Mouse (Mus musculus): Measurements from ENCODE around the gene Polr2b. TPM values are rescaled to one million over a fixed set of nuclear protein-coding genes. Genes with fewer than 3 reads are reported as not detected.

Gene Polr2b
- total and polyA plus RNA-seq, 3 experiments: 58.3 to 178 (median 91.4) TPM

DNA sequence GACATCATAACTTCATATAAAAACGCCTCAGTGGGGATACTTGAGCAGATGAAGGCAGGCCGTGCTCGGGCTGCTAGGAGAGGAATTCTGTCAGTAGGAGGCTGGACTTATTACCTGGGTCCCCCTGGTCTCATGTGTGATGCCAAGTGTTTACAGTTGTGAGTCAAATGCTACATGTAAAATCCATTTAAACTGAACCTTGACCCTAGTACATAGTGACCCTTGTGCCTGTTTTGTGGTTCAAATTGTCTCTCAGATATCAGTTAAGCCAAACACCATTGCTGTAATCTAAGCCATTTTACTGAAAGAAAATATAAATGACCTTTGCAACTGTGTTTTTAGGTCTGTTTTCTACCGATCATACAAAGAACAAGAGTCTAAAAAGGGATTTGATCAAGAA lies 30.1 kb downstream of the Polr2b start:
- Histone ChIP-seq H3K79me2 (ENCODE audit: control insufficient read depth, insufficient read depth, low read length, poor library complexity) (no peaks in the 10 kb centered on the region), H3K9me3 (replicated peaks; ENCODE audit: insufficient read depth, low read length) (no peaks in the 10 kb centered on the region), H3K36me3 (ENCODE audit: control insufficient read depth in 1 of 2, insufficient read depth in 2 of 2, low read length in 2 of 2) (peaks cover 0 to 63% of the 10 kb centered on the region in 2 experiments; a peak in 2 of 4 replicates), H3K27me3 (ENCODE audit: control insufficient read depth in 1 of 2, insufficient read depth in 2 of 2, low read length in 2 of 2) (no peaks in the 10 kb centered on the region), H3K9ac (ENCODE audit: control insufficient read depth, low read depth, low read length, poor library complexity, severe bottlenecking) (no peak overlapping the region), H3K4me3 (ENCODE audit: control insufficient read depth in 1 of 2, insufficient read depth in 1 of 2, low read depth in 2 of 2, low read length in 2 of 2) (no peak overlapping the region), H3K4me1 (ENCODE audit: control insufficient read depth in 1 of 2, insufficient read depth in 2 of 2, low read length in 2 of 2) (no peaks in the 10 kb centered on the region), H3K27ac (ENCODE audit: control insufficient read depth, low read depth, low read length) (no peak overlapping the region)
- no peak for DNase-seq (ENCODE audit: low read depth, low spot score)
- no peak for TF ChIP-seq TAL1 (IDR thresholded peaks at IDR 0.05; ENCODE audit: low read length)
- TF ChIP-seq TCF12 (IDR thresholded peaks at IDR 0.05; ENCODE audit: low read depth, low read length): no peak
- TF ChIP-seq SMC3 (IDR thresholded peaks at IDR 0.05; ENCODE audit: low read depth, low read length): no peak
- TF ChIP-seq HCFC1 (IDR thresholded peaks at IDR 0.05; ENCODE audit: low read depth, low read length): no peak
- TF ChIP-seq ZNF384 (IDR thresholded peaks at IDR 0.05; ENCODE audit: low read depth, low read length): no peak
- TF ChIP-seq MYC (IDR thresholded peaks at IDR 0.05; ENCODE audit: low read depth, low read length): no peak
- no peak for TF ChIP-seq CHD2 (IDR thresholded peaks at IDR 0.05; ENCODE audit: low read length)
- no peak for TF ChIP-seq MAFK (IDR thresholded peaks at IDR 0.05; ENCODE audit: borderline replicate concordance, low read depth, low read length)
- TF ChIP-seq NRF1 (IDR thresholded peaks at IDR 0.05; ENCODE audit: insufficient read depth, low read depth, low read length, poor library complexity, severe bottlenecking): no peak
- TF ChIP-seq KAT2A (conservative IDR thresholded peaks at IDR 0.05; ENCODE audit: low read depth, low read length): no peak
- TF ChIP-seq MXI1 (IDR thresholded peaks at IDR 0.05; ENCODE audit: low read depth, low read length): no peak
- no peak for TF ChIP-seq USF2 (IDR thresholded peaks at IDR 0.05; ENCODE audit: borderline replicate concordance in 1 of 2, insufficient read depth in 1 of 2, low read depth in 1 of 2, low read length in 2 of 2)
- no peak for TF ChIP-seq RCOR1 (IDR thresholded peaks at IDR 0.05; ENCODE audit: low read depth, low read length)

DNA sequence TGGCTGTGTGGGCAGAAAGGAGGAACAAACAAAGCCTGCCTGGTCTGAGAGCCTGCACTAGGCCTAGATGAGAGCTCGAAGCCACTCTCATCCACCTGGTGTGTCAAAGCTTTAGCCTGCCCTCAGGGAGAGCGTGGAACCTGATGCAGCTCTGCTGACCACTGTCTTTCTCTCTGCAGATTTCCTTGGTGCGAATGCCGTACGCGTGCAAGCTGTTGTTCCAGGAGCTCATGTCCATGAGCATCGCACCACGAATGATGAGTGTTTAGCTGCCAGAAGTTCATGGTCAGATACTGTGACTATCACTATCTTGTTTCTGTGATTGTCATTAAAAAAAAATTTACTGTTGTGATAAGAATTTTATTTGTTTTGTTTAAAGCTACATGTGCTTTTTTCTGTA lies 39.0 kb downstream of the Polr2b start:
- Histone ChIP-seq H3K27me3 (ENCODE audit: control insufficient read depth in 1 of 2, insufficient read depth in 2 of 2, low read length in 2 of 2) (no peaks in the 10 kb centered on the region), H3K79me2 (ENCODE audit: control insufficient read depth, insufficient read depth, low read length, poor library complexity) (no peaks in the 10 kb centered on the region), H3K36me3 (ENCODE audit: control insufficient read depth in 1 of 2, insufficient read depth in 2 of 2, low read length in 2 of 2) (peaks cover 0 to 19% of the 10 kb centered on the region in 2 experiments; a peak in 2 of 4 replicates), H3K4me1 (ENCODE audit: control insufficient read depth in 1 of 2, insufficient read depth in 2 of 2, low read length in 2 of 2) (no peaks in the 10 kb centered on the region), H3K9me3 (replicated peaks; ENCODE audit: insufficient read depth, low read length) (no peaks in the 10 kb centered on the region), H3K9ac (ENCODE audit: control insufficient read depth, low read depth, low read length, poor library complexity, severe bottlenecking) (no peak overlapping the region), H3K27ac (ENCODE audit: control insufficient read depth, low read depth, low read length) (no peak overlapping the region), H3K4me3 (ENCODE audit: control insufficient read depth in 1 of 2, insufficient read depth in 1 of 2, low read depth in 2 of 2, low read length in 2 of 2) (no peak overlapping the region)
- TF ChIP-seq TCF12 (IDR thresholded peaks at IDR 0.05; ENCODE audit: low read depth, low read length) (no peak), ZNF384 (IDR thresholded peaks at IDR 0.05; ENCODE audit: low read depth, low read length) (no peak), ZKSCAN1 (IDR thresholded peaks at IDR 0.05; ENCODE audit: low read depth, low read length) (no peak), MAX (IDR thresholded peaks at IDR 0.05; ENCODE audit: low read length) (no peak), EP300 (IDR thresholded peaks at IDR 0.05; ENCODE audit: low read depth in 1 of 2, low read length in 2 of 2) (no peak), E2F4 (IDR thresholded peaks at IDR 0.05; ENCODE audit: borderline replicate concordance, low read depth, low read length) (no peak), MAFK (IDR thresholded peaks at IDR 0.05; ENCODE audit: borderline replicate concordance, low read depth, low read length) (no peak), POLR2AphosphoS2 (IDR thresholded peaks at IDR 0.05; ENCODE audit: low read length) (no peak), TAL1 (IDR thresholded peaks at IDR 0.05; ENCODE audit: low read length) (no peak), SIN3A (IDR thresholded peaks at IDR 0.05; ENCODE audit: low read length) (no peak), UBTF (IDR thresholded peaks at IDR 0.05; ENCODE audit: borderline replicate concordance, insufficient read depth, low read depth, low read length) (no peak), SMC3 (IDR thresholded peaks at IDR 0.05; ENCODE audit: low read depth, low read length) (no peak), ZC3H11A (IDR thresholded peaks at IDR 0.05; ENCODE audit: low read depth, low read length) (no peak), GATA1 (IDR thresholded peaks at IDR 0.05; ENCODE audit: low read depth, low read length) (no peak), KAT2A (conservative IDR thresholded peaks at IDR 0.05; ENCODE audit: low read depth, low read length) (no peak)
- DNase-seq (ENCODE audit: low read depth, low spot score): no peak
